Mouse (Mus musculus): ENCODE results near the gene Zfp553. TPM values are rescaled to one million over a fixed set of nuclear protein-coding genes. Genes with fewer than 3 reads are reported as not detected.

Gene Zfp553
- polyA plus RNA-seq, 1 experiment from 2014 or later: 63.3 TPM

GRCm38 (mm10) chr7:127260309-127261111, 27.6 kb downstream of the Zfp553 start, which contains the start of gene Dctpp1:
Gene Dctpp1 (minus strand): TSS chr7:127260709.
- WGBS: under 1% methylated on average over 50 of the region's 50 CpGs
- Histone ChIP-seq H3K4me1 (0 out of 2 replicates have a peak, but pooled peaks cover 6% of the 10 kb centered on the region), H3K4me3 (peak within 1 kb of the TSS; percentile 57), H3K27ac (no peak within 1 kb of the TSS), H3K9ac (peak within 1 kb of the TSS; percentile 67), H3K4me2 (replicated peaks) (peak within 1 kb of the TSS; percentile 60), H3K9me3 (no peaks in the 10 kb centered on the region), H3K27me3 (no peaks in the 10 kb centered on the region), H3K36me3 (peaks cover 11% of the 10 kb centered on the region; the same call in 1 of the 2 replicates)
- peak; percentile 97 for ATAC-seq (ENCODE audit: insufficient number of reproducible peaks, insufficient read depth, low FRiP score, low TSS enrichment)

- WGBS: 82% methylated on average over 10 of the region's 10 CpGs
- no peak for ATAC-seq (ENCODE audit: insufficient number of reproducible peaks, insufficient read depth, low FRiP score, low TSS enrichment)
- no peak overlapping the region for H3K27ac ChIP-seq
- H3K9me3 ChIP-seq: no peaks in the 10 kb centered on the region
- no peaks in the 10 kb centered on the region for H3K36me3 ChIP-seq
- H3K4me1 ChIP-seq: 0 out of 2 replicates have a peak, but pooled peaks cover 6% of the 10 kb centered on the region
- no peaks in the 10 kb centered on the region for H3K27me3 ChIP-seq
- no peak overlapping the region for H3K9ac ChIP-seq
- no peak overlapping the region for H3K4me2 ChIP-seq (replicated peaks)
- H3K4me3 ChIP-seq: no peak overlapping the region
Observed at GRCm38 (mm10) chr7:127262218-127262961, 29.5 kb downstream of the Zfp553 start.

- Histone ChIP-seq H3K27ac (no peak overlapping the region), H3K9ac (no peak overlapping the region), H3K4me1 (0 out of 2 replicates have a peak, but pooled peaks cover 6% of the 10 kb centered on the region), H3K4me2 (replicated peaks) (no peak overlapping the region), H3K36me3 (no peaks in the 10 kb centered on the region), H3K27me3 (no peaks in the 10 kb centered on the region), H3K4me3 (no peak overlapping the region), H3K9me3 (peaks cover 5% of the 10 kb centered on the region)
- no peak for ATAC-seq (ENCODE audit: insufficient number of reproducible peaks, insufficient read depth, low FRiP score, low TSS enrichment)
- whole genome bisulfite sequencing: 87% methylated on average over 3 of the region's 3 CpGs
Observed at GRCm38 (mm10) chr7:127263526-127263925, 30.7 kb downstream of the Zfp553 start.

- Histone ChIP-seq H3K36me3 (peaks cover 24% of the 10 kb centered on the region), H3K9ac (no peak overlapping the region), H3K27me3 (no peaks in the 10 kb centered on the region), H3K27ac (no peak overlapping the region), H3K9me3 (peaks cover 5% of the 10 kb centered on the region), H3K4me1 (peaks cover 13% of the 10 kb centered on the region; the same call in 1 of the 2 replicates), H3K4me3 (no peak overlapping the region), H3K4me2 (replicated peaks) (no peak overlapping the region)
- WGBS: 90% methylated on average over 2 of the region's 2 CpGs
- no peak for ATAC-seq (ENCODE audit: insufficient number of reproducible peaks, insufficient read depth, low FRiP score, low TSS enrichment)
Observed at GRCm38 (mm10) chr7:127270256-127270655, 37.4 kb downstream of the Zfp553 start.

- peaks cover 13% of the 10 kb centered on the region; the same call in 1 of the 2 replicates for H3K4me1 ChIP-seq
- H3K9ac ChIP-seq: no peak overlapping the region
- peaks cover 5% of the 10 kb centered on the region for H3K9me3 ChIP-seq
- no peak overlapping the region for H3K4me3 ChIP-seq
- no peaks in the 10 kb centered on the region for H3K27me3 ChIP-seq
- no peak overlapping the region for H3K4me2 ChIP-seq (replicated peaks)
- WGBS: 92% methylated on average over 5 of the region's 5 CpGs
- no peak overlapping the region for H3K27ac ChIP-seq
- ATAC-seq (ENCODE audit: insufficient number of reproducible peaks, insufficient read depth, low FRiP score, low TSS enrichment): no peak
- H3K36me3 ChIP-seq: peaks cover 24% of the 10 kb centered on the region
Observed at GRCm38 (mm10) chr7:127270666-127271065, 37.8 kb downstream of the Zfp553 start.

- H3K4me3 ChIP-seq: no peak overlapping the region
- H3K4me2 ChIP-seq (replicated peaks): no peak overlapping the region
- H3K36me3 ChIP-seq: peaks cover 24% of the 10 kb centered on the region
- no peaks in the 10 kb centered on the region for H3K27me3 ChIP-seq
- peaks cover 5% of the 10 kb centered on the region for H3K9me3 ChIP-seq
- no peak overlapping the region for H3K27ac ChIP-seq
- peaks cover 13% of the 10 kb centered on the region; the same call in 1 of the 2 replicates for H3K4me1 ChIP-seq
- WGBS: 94% methylated on average over 4 of the region's 4 CpGs
- H3K9ac ChIP-seq: no peak overlapping the region
- no peak for ATAC-seq (ENCODE audit: insufficient number of reproducible peaks, insufficient read depth, low FRiP score, low TSS enrichment)
Observed at GRCm38 (mm10) chr7:127271093-127271492, 38.2 kb downstream of the Zfp553 start.

GRCm38 (mm10) chr7:127272566-127272965, 39.7 kb downstream of the Zfp553 start:
- Histone ChIP-seq H3K9ac (no peak overlapping the region), H3K9me3 (peaks cover 5% of the 10 kb centered on the region), H3K4me1 (peaks cover 13% of the 10 kb centered on the region; the same call in 1 of the 2 replicates), H3K36me3 (peaks cover 24% of the 10 kb centered on the region), H3K27me3 (no peaks in the 10 kb centered on the region), H3K27ac (no peak overlapping the region), H3K4me3 (peak overlapping the region; percentile 84; the same call in 1 of the 2 replicates), H3K4me2 (replicated peaks) (peak overlapping the region; percentile 89; the same call in 1 of the 2 replicates)
- no peak for ATAC-seq (ENCODE audit: insufficient number of reproducible peaks, insufficient read depth, low FRiP score, low TSS enrichment)
- 94% methylated on average over 15 of the region's 15 CpGs for WGBS

GRCm38 (mm10) chr7:127273118-127273923, 40.5 kb downstream of the Zfp553 start:
- H3K27me3 ChIP-seq: no peaks in the 10 kb centered on the region
- peaks cover 2% of the 10 kb centered on the region; the same call in 1 of the 2 replicates for H3K9me3 ChIP-seq
- peak overlapping the region; percentile 86 for H3K9ac ChIP-seq
- WGBS: 18% methylated on average over 50 of the region's 50 CpGs
- peak; percentile 45; the same call in 1 of the 2 replicates for ATAC-seq (ENCODE audit: insufficient number of reproducible peaks, insufficient read depth, low FRiP score, low TSS enrichment)
- H3K36me3 ChIP-seq: peaks cover 24% of the 10 kb centered on the region
- H3K4me1 ChIP-seq: peaks cover 13% of the 10 kb centered on the region; the same call in 1 of the 2 replicates
- H3K4me3 ChIP-seq: peak overlapping the region; percentile 84
- peak overlapping the region; percentile 89 for H3K4me2 ChIP-seq (replicated peaks)
- peak overlapping the region; percentile 84 for H3K27ac ChIP-seq

GRCm38 (mm10) chr7:127273925-127274789, 41.3 kb downstream of the Zfp553 start, which contains the start of gene Sephs2:
Gene Sephs2 (minus strand): TSS chr7:127274055.
- Histone ChIP-seq H3K27me3 (no peaks in the 10 kb centered on the region), H3K4me3 (peak within 1 kb of the TSS; percentile 84), H3K4me1 (peaks cover 13% of the 10 kb centered on the region; the same call in 1 of the 2 replicates), H3K36me3 (peaks cover 22% of the 10 kb centered on the region), H3K9ac (peak within 1 kb of the TSS; percentile 86), H3K9me3 (no peaks in the 10 kb centered on the region), H3K4me2 (replicated peaks) (peak within 1 kb of the TSS; percentile 89), H3K27ac (peak within 1 kb of the TSS; percentile 84)
- WGBS: 2% methylated on average over 39 of the region's 39 CpGs
- ATAC-seq (ENCODE audit: insufficient number of reproducible peaks, insufficient read depth, low FRiP score, low TSS enrichment): peak; percentile 74; the same call in 1 of the 2 replicates

- 48% methylated on average over 5 of the region's 5 CpGs for WGBS
- Histone ChIP-seq H3K4me1 (peaks cover 13% of the 10 kb centered on the region; the same call in 1 of the 2 replicates), H3K27ac (no peak overlapping the region), H3K9ac (no peak overlapping the region), H3K4me3 (no peak overlapping the region), H3K4me2 (replicated peaks) (no peak overlapping the region), H3K9me3 (no peaks in the 10 kb centered on the region), H3K36me3 (peaks cover 9% of the 10 kb centered on the region), H3K27me3 (no peaks in the 10 kb centered on the region)
- no peak for ATAC-seq (ENCODE audit: insufficient number of reproducible peaks, insufficient read depth, low FRiP score, low TSS enrichment)
Observed at GRCm38 (mm10) chr7:127276519-127276961, 43.7 kb downstream of the Zfp553 start.
